Mouse (Mus musculus): ENCODE data around the gene Rtp3. TPM values are rescaled to one million over a fixed set of nuclear protein-coding genes. Genes with fewer than 3 reads are reported as not detected.

The Rtp3 gene
- polyA plus RNA-seq, 1 experiment from 2014 or later, result not detected

DNA sequence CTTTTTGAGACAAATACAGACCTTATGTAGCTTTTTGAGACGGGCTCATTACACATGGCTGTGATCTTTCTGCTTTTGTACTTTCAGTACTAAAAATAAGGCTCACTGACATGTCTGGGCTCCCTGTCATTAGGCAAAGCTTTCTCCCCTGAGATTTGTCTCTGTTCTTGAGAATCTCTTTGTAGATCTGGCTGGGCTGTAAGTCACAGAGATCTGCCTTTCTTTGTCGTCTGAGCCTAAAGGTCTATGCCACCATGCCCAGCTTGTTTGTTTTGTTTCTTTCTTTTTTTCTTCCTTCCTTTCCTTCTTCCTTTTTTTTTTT lies 24.5 kb downstream of the Rtp3 start:
- no peak for ATAC-seq (replicated peaks)
- Histone ChIP-seq H3K4me1 (no peaks in the 10 kb centered on the region), H3K27ac (replicated peaks) (no peak overlapping the region), H3K9ac (replicated peaks) (no peak overlapping the region), H3K36me3 (no peaks in the 10 kb centered on the region), H3K9me3 (no peaks in the 10 kb centered on the region), H3K4me2 (replicated peaks) (no peak overlapping the region), H3K27me3 (no peaks in the 10 kb centered on the region), H3K4me3 (no peak overlapping the region)
- 78% methylated on average over 2 of the region's 2 CpGs for WGBS

DNA sequence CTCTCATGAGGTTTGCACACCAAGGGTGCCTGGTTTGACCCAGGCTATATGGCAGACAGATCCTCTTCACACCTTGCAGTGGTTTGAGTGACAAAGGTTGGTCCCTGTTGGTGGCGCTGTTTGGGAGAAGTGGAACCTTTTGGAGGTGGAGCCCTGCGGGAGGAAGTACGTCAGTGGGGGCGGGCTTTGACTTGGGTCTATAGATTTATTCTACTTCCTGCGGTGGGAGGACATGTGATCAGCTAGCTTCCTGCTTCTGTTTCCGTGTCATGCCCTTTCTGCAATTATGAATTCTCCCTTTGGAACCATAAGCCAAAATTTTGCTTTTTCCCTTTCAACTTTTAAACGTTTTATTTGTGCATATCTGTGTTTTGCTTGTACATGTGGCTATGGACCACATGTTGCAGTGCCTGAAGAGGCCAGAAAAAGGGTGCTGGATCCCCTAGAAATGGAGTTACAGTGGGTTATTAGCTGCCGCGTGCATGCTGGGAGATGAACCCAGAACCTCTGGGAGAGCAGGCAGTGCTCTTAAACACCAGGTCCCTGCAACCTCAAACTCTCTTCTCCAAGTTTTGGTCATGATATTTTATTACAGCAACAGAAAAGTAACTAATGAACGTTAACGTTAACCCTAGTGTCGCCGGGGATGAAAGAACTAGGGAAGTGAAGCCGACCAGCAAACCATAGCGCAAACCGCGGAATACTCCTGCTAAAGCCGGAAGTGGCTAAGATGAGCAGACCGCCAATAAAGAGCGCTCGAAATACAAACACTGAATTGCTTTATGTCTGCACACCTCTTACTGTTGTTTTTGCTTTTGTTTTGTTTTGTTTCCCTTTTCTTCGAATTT lies 25.1 kb downstream of the Rtp3 start:
- WGBS, result 92% methylated on average over 22 of the region's 22 CpGs
- Histone ChIP-seq H3K36me3 (no peaks in the 10 kb centered on the region), H3K9me3 (no peaks in the 10 kb centered on the region), H3K9ac (replicated peaks) (no peak overlapping the region), H3K27ac (replicated peaks) (no peak overlapping the region), H3K4me2 (replicated peaks) (no peak overlapping the region), H3K4me1 (no peaks in the 10 kb centered on the region), H3K4me3 (no peak overlapping the region), H3K27me3 (no peaks in the 10 kb centered on the region)
- ATAC-seq (replicated peaks), result no peak

DNA sequence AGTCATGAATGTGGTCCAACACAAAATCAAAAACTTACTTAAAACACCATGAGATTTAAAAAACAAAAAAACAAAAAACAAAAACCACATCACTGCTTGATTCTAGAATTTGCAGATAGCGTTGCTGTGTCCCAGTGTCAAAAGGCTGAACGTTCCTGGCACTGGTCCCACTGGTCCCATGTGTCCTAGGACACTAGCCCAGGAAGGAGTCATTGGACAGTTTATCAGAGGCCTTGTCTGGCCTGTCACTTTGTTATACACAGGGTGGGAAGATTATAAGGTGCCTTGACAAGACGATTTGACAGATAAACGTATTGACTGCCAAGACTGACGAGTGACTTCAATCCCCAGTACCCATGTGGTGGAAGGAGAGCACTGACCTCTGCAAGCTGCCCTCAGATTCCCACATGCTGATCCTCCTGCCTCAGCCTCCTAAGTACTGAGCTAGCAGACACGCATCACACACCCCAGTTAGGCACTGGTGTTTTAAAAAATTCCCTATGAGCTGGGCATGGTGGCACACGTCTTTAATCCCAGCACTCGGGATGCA lies 26.7 kb downstream of the Rtp3 start:
- H3K27me3 ChIP-seq, result no peaks in the 10 kb centered on the region
- no peak for ATAC-seq (replicated peaks)
- no peak overlapping the region for H3K4me2 ChIP-seq (replicated peaks)
- no peak overlapping the region for H3K9ac ChIP-seq (replicated peaks)
- no peak overlapping the region for H3K27ac ChIP-seq (replicated peaks)
- H3K4me1 ChIP-seq, result no peaks in the 10 kb centered on the region
- no peaks in the 10 kb centered on the region for H3K9me3 ChIP-seq
- H3K36me3 ChIP-seq, result no peaks in the 10 kb centered on the region
- 90% methylated on average over 8 of the region's 8 CpGs for WGBS
- H3K4me3 ChIP-seq, result no peak overlapping the region

DNA sequence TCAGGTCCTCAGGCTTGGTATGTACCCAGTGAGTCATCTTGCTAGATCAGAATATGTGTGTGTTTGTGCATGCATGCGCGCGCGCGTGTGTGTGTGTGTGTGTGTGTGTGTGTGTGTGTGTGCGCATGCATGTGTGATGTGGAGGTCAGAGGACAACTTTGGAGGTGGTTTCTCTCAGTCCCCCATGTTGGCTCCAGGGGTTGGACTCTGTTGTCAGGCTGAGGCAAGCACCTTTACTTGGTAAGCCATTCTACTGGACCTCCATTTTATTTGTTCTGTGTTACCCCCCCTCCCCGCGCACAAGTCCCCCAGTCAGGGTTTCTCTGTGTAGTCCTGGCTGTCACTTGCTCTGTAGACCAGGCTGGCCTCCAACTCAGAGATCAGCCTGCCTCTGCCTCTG lies 29.0 kb downstream of the Rtp3 start:
- H3K9ac ChIP-seq (replicated peaks), result no peak overlapping the region
- H3K36me3 ChIP-seq, result no peaks in the 10 kb centered on the region
- no peak overlapping the region for H3K4me2 ChIP-seq (replicated peaks)
- no peaks in the 10 kb centered on the region for H3K4me1 ChIP-seq
- H3K27me3 ChIP-seq, result no peaks in the 10 kb centered on the region
- 96% methylated on average over 8 of the region's 8 CpGs for WGBS
- H3K27ac ChIP-seq (replicated peaks), result no peak overlapping the region
- H3K4me3 ChIP-seq, result no peak overlapping the region
- no peaks in the 10 kb centered on the region for H3K9me3 ChIP-seq
- ATAC-seq (replicated peaks), result no peak

DNA sequence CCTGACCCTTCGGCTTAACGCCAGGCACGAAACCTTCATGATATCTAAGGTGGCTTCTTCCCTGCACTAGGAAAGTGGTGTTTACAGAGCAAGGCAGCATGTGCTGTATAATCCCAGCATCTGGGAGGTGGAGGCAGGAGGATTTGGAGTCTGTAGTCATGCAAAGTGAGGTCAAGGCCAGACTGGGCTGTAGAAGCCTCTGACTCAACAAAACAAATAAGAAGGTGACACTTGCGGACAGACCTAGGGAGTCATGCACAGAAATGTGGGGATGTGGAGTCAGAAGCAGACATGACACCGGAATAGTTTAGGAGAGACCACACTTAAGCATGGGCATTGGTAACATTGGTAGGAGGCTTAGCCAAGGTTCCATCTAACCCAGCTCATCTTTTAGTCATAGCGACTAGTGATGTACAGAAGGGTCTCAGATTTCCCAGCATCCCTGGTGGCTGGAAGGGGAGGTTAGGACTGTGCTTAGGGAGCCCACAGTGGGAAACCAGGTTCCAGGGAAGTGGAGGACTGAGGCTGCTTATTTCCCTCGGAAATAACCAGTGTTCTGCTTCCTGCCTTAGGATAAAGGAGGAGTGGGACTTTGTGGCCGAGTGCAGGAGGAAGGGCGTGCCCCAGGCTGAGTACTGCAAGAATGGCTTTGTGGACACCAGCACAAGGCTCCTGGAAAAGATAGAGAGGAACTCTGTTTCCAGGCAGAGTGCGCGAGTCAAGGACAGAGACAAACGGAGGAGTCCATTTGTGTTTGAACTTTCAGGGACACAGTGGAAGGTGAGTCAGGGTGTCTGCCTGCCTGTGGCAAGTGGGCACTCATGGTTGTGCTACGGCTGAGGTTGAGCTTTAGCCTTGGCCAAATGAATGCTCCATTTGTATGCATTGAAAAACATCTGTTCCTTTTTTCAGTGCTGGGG lies 29.9 kb downstream of the Rtp3 start:
- no peaks in the 10 kb centered on the region for H3K4me1 ChIP-seq
- no peak overlapping the region for H3K9ac ChIP-seq (replicated peaks)
- H3K27me3 ChIP-seq, result no peaks in the 10 kb centered on the region
- no peak for ATAC-seq (replicated peaks)
- no peaks in the 10 kb centered on the region for H3K9me3 ChIP-seq
- WGBS, result 86% methylated on average over 13 of the region's 13 CpGs
- H3K36me3 ChIP-seq, result no peaks in the 10 kb centered on the region
- H3K4me2 ChIP-seq (replicated peaks), result no peak overlapping the region
- no peak overlapping the region for H3K27ac ChIP-seq (replicated peaks)
- H3K4me3 ChIP-seq, result no peak overlapping the region

DNA sequence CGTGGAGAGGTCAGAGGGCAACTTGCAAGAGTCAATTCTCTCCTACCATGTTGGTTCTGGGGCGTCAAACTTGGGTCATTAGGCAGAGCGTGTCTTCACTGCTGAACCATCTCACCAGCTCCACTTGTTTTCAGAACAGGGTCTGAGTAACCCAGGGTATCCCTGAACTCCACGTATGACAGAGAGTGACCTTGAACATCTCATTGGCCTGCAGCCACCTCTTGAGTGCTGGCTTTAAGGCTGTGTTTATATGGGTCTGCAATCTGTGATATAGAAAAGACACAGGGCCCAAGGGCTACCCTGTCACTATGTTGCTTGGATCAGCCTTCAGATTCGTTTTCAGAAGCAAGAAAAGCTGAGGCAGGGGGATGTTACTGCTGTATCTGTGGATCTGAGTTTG lies 30.7 kb downstream of the Rtp3 start:
- Histone ChIP-seq H3K9me3 (no peaks in the 10 kb centered on the region), H3K4me1 (no peaks in the 10 kb centered on the region), H3K4me3 (no peak overlapping the region), H3K27me3 (0 out of 2 replicates have a peak, but pooled peaks cover 3% of the 10 kb centered on the region), H3K36me3 (no peaks in the 10 kb centered on the region), H3K9ac (replicated peaks) (no peak overlapping the region), H3K27ac (replicated peaks) (no peak overlapping the region), H3K4me2 (replicated peaks) (no peak overlapping the region)
- ATAC-seq (replicated peaks), result no peak
- 89% methylated on average over 5 of the region's 5 CpGs for WGBS

DNA sequence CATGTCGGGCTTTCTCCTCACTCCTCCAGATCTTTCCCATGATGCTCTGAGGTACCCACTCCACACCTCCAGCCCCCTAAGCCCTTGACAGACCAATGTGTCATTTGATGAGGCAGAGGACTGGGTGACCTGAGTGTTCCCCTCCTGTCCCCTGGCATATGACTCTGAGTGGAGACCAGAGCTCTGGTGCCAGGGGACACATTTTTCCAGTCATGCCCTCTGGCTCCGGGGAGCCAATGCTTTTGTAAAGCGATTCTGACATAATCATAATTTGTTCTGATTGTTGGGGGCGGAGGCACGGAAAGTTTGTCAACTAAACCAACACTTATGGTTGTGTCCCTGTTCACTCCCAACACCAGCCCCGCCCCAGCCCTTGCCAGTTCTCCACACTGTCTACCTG lies 34.4 kb downstream of the Rtp3 start:
- no peaks in the 10 kb centered on the region for H3K36me3 ChIP-seq
- H3K4me3 ChIP-seq, result no peak overlapping the region
- H3K9ac ChIP-seq (replicated peaks), result no peak overlapping the region
- no peak overlapping the region for H3K27ac ChIP-seq (replicated peaks)
- peaks cover 3% of the 10 kb centered on the region for H3K4me1 ChIP-seq
- no peak for ATAC-seq (replicated peaks)
- 0 out of 2 replicates have a peak, but pooled peaks cover 3% of the 10 kb centered on the region for H3K27me3 ChIP-seq
- WGBS, result 85% methylated on average over 6 of the region's 6 CpGs
- no peak overlapping the region for H3K4me2 ChIP-seq (replicated peaks)
- H3K9me3 ChIP-seq, result no peaks in the 10 kb centered on the region

DNA sequence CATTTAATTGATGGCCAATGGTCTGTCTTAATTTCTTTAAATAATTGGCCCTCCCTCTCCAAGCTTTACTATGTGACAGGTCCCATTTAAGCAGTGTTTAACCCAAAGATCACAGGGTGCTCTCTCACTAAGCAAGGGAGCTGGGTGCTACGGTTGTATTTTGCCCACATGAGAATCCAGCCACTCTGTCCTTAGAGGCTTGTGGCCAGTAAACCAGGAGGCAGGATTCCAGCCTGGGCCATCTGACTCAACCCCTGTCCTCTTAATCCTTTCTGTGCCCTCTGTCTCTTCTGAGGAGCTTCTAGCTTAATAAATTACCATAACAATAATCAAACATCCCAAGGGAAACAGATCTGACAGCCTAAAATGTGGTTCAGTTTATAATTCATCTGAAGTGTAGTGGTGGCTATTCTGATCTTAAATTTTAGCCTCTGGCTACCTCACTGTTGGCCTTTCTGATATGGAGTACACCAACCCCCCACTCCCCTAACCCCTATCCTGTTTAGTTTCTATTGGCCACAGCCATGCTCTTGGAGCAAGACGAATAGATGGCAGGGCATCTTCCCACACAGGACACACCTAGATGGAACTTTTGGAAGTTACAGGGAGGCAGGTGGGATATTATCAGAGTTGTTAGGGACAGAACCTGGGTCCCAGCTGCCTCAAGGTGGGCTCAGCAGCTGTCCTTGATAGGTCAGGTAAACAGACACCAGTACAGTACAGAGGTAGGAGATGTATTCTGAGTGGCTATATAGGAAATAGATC lies 35.5 kb downstream of the Rtp3 start:
- Histone ChIP-seq H3K9me3 (no peaks in the 10 kb centered on the region), H3K9ac (replicated peaks) (no peak overlapping the region), H3K27ac (replicated peaks) (no peak overlapping the region), H3K4me2 (replicated peaks) (no peak overlapping the region), H3K4me3 (peak overlapping the region; percentile 51; the same call in 1 of the 2 replicates), H3K4me1 (peaks cover 3% of the 10 kb centered on the region), H3K36me3 (no peaks in the 10 kb centered on the region), H3K27me3 (0 out of 2 replicates have a peak, but pooled peaks cover 3% of the 10 kb centered on the region)
- no peak for ATAC-seq (replicated peaks)
- WGBS, result 46% methylated on average over 2 of the region's 2 CpGs

DNA sequence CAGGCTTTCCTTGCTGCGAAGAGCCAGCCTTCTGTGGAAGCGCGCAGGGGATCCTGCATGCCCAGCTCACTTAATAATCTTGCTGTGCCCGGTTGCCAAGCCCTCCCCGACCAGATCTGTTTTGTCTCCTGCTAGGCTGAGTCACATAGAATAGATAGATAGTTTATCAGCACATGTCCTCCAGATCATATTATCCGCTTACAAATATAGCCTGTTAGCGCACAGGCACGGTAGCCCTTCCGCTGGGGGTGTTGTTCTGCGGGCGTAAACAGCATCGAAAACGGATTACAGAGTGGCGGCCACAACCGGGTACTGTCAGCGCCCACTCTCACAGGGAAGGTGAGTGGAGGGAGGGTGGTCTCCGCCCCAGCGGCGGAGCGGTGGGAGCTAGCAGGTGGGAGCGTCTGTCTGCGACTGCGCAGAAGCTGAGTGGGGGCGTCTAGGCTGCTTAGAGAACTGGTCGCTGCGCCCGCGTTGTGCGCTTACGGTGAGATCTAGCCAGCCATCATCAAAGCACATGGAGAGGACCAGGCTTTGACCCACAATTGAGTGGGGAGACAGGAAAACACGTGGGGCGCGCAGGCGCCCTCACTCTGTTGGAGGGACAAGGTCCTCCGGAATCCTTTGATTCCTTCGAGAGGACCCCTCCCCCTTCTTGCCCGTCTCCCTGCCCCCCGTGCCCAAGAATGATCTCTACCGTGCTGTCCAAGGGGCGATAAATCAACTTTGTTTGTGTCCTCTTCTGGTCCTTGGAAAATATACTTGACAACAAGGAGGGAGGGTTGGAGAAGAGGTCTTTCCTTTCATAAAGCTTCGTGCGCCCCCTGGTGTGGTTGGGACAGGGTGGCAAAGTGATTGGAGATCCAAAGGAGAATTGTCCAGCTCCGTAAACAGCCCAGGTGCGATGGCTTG lies 36.6 kb downstream of the Rtp3 start:
- Histone ChIP-seq H3K36me3 (no peaks in the 10 kb centered on the region), H3K9me3 (no peaks in the 10 kb centered on the region), H3K4me3 (peak overlapping the region; percentile 51), H3K27me3 (0 out of 2 replicates have a peak, but pooled peaks cover 3% of the 10 kb centered on the region), H3K4me2 (replicated peaks) (peak overlapping the region; percentile 94), H3K4me1 (peaks cover 3% of the 10 kb centered on the region), H3K27ac (replicated peaks) (peak overlapping the region; percentile 68), H3K9ac (replicated peaks) (peak overlapping the region; percentile 63)
- ATAC-seq (replicated peaks), result peak; percentile 91
- WGBS, result 1% methylated on average over 44 of the region's 44 CpGs

DNA sequence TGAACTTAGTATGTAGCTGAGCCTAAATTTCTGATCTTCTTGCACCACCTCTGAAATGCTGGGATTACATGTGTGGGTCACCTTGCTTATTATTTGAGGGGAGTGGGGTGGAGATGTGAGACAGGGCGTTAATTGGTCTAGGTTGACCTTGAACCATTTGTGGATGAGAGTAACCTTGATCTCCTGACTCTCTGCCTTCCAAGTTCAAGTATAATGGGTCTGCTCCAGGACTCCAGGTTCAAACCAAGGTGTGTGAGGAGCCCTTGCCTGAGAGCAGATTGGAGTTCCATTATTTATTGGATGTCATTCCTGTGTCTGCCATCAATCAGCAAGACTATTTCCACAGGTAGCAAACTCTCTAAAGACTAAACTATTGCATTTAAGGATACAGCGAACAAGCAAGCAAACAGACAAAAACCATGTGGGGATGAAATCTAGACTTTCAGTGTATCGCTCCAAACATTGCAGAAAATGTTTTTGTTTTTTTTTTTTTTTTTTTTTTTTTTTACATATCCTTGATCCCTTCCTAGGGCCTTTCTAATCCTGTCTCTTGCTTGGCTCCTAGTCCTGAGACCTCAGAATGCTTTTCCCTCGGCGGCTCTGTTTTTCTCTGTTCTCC lies 37.3 kb downstream of the Rtp3 start:
- H3K9ac ChIP-seq (replicated peaks), result peak overlapping the region; percentile 63
- 0 out of 2 replicates have a peak, but pooled peaks cover 3% of the 10 kb centered on the region for H3K27me3 ChIP-seq
- peak overlapping the region; percentile 68 for H3K27ac ChIP-seq (replicated peaks)
- WGBS, result 44% methylated on average over 5 of the region's 5 CpGs
- no peaks in the 10 kb centered on the region for H3K36me3 ChIP-seq
- no peaks in the 10 kb centered on the region for H3K9me3 ChIP-seq
- ATAC-seq (replicated peaks), result no peak
- peak overlapping the region; percentile 51 for H3K4me3 ChIP-seq
- H3K4me2 ChIP-seq (replicated peaks), result peak overlapping the region; percentile 94
- peaks cover 3% of the 10 kb centered on the region for H3K4me1 ChIP-seq

Measured in forebrain, embryonic 15.5 days (tissue).